Comparison of ENCODE assay signal across 13 mouse cellular contexts in genomic region chr10:20348894-20349293, GRCm38 (mm10). TPM values are rescaled to one million over a fixed set of nuclear protein-coding genes. Genes with fewer than 3 reads are reported as not detected.
DNase-seq lines count a peak whose midpoint lies in the region; ATAC-seq and TF ChIP-seq lines count a peak whose summit lies in the region.
"Had no signal": no experiment of that assay in that cellular context is flagged by ENCODE, and none has a peak within 500 bp of the region (broad histone marks: within the 10 kb centered on the region; RNA-seq: fewer than 3 reads in every experiment).

No protein-coding gene starts in this region.

- H3K4me3 ChIP-seq in kidney, embryonic 15.5 days (replicated peaks), result no peak overlapping the region
- peak overlapping the region; percentile 21 to 75; a peak in 1 of 4 replicates for H3K4me3 ChIP-seq in MEL (ENCODE audit: control insufficient read depth in 1 of 2, insufficient read depth in 1 of 2, low read depth in 2 of 2, low read length in 2 of 2)
- no peak overlapping the region for H3K4me3 ChIP-seq in embryonic facial prominence, embryonic 12.5 days
- peak overlapping the region; percentile 54 for H3K4me3 ChIP-seq in macrophage (ENCODE audit: inconsistent target)

- peaks cover 25% of the 10 kb centered on the region for H3K36me3 ChIP-seq in kidney, embryonic 15.5 days
- H3K36me3 ChIP-seq in MEL (ENCODE audit: control insufficient read depth in 1 of 2, insufficient read depth in 2 of 2, low read length in 2 of 2) (peaks cover 5 to 12% of the 10 kb centered on the region in 2 experiments), macrophage (ENCODE audit: inconsistent target) (peaks cover 13% of the 10 kb centered on the region)
- H3K36me3 ChIP-seq in embryonic facial prominence, embryonic 12.5 days, result peaks cover 21% of the 10 kb centered on the region

- TF ChIP-seq RAD21 in MEL (IDR thresholded peaks at IDR 0.05; ENCODE audit: low read depth, low read length), result no peak

- no peak overlapping the region for H3K27ac ChIP-seq in kidney, embryonic 15.5 days
- H3K27ac ChIP-seq in MEL (ENCODE audit: control insufficient read depth, low read depth, low read length) (no peak overlapping the region), macrophage (peak overlapping the region; percentile 57)
- H3K27ac ChIP-seq in embryonic facial prominence, embryonic 12.5 days, result no peak overlapping the region
- H3K27ac ChIP-seq: neural tube, embryonic 13.5 days had no signal

- no peak for TF ChIP-seq CTCF in MEL (IDR thresholded peaks at IDR 0.05 in 2 of 3, conservative IDR thresholded peaks at IDR 0.05 in 1 of 3; ENCODE audit: control insufficient read depth in 1 of 3, insufficient read depth in 1 of 3, low read depth in 2 of 3, low read length in 3 of 3, poor library complexity in 1 of 3, severe bottlenecking in 1 of 3)

- H3K79me2 ChIP-seq in MEL (ENCODE audit: control insufficient read depth, insufficient read depth, low read length, poor library complexity), result peaks cover 2% of the 10 kb centered on the region
- H3K79me2 ChIP-seq in macrophage (ENCODE audit: inconsistent target), result peaks cover 29% of the 10 kb centered on the region

- no peaks in the 10 kb centered on the region for H3K27me3 ChIP-seq in kidney, embryonic 15.5 days
- H3K27me3 ChIP-seq in MEL (ENCODE audit: control insufficient read depth in 1 of 2, insufficient read depth in 2 of 2, low read length in 2 of 2), result no peaks in the 10 kb centered on the region
- H3K27me3 ChIP-seq in embryonic facial prominence, embryonic 12.5 days, result no peaks in the 10 kb centered on the region
- H3K27me3 ChIP-seq: neural tube, embryonic 13.5 days had no signal

- ATAC-seq in kidney, embryonic 15.5 days (replicated peaks; ENCODE audit: low FRiP score), result no peak
- ATAC-seq in embryonic facial prominence, embryonic 12.5 days (ENCODE audit: insufficient number of reproducible peaks, insufficient read depth, low FRiP score, low TSS enrichment), result no peak

- no peaks in the 10 kb centered on the region for H3K9me3 ChIP-seq in kidney, embryonic 15.5 days (replicated peaks)
- H3K9me3 ChIP-seq in MEL (replicated peaks; ENCODE audit: insufficient read depth, low read length), result no peaks in the 10 kb centered on the region
- no peaks in the 10 kb centered on the region for H3K9me3 ChIP-seq in embryonic facial prominence, embryonic 12.5 days
- H3K9me3 ChIP-seq: neural tube, embryonic 13.5 days had no signal

- no peak for DNase-seq in kidney, postnatal 36 days
- no peak for DNase-seq in MEL (ENCODE audit: low read depth, low spot score)
- DNase-seq in frontal cortex, postnatal 36 days (ENCODE audit: low spot score in 2 of 2), result no peak
- no peak for DNase-seq in adrenal gland, postnatal 36 days
- DNase-seq: adrenal gland, postnatal 10 days; cerebellum, adult 8-10 months; kidney, adult 18-20 months; thymus, postnatal 25 days had no signal

- no peak for TF ChIP-seq POLR2A in MEL (IDR thresholded peaks at IDR 0.05; ENCODE audit: control insufficient read depth in 1 of 2, insufficient read depth in 1 of 2, low read depth in 1 of 2, low read length in 2 of 2, poor library complexity in 1 of 2)

- peak overlapping the region; percentile 84; the same call in 1 of the 2 replicates for H3K4me2 ChIP-seq in kidney, embryonic 15.5 days
- peak overlapping the region; percentile 75; the same call in 1 of the 2 replicates for H3K4me2 ChIP-seq in embryonic facial prominence, embryonic 12.5 days (replicated peaks)

- 93% methylated on average over 2 of the region's 2 CpGs for WGBS in kidney, embryonic 15.5 days
- WGBS in embryonic facial prominence, embryonic 12.5 days, result 92% methylated on average over 2 of the region's 2 CpGs
- 0% methylated on average over 2 of the region's 2 CpGs for WGBS in macrophage (ENCODE audit: missing documents)

- no peak overlapping the region for H3K9ac ChIP-seq in kidney, embryonic 15.5 days
- no peak overlapping the region for H3K9ac ChIP-seq in MEL (ENCODE audit: control insufficient read depth, low read depth, low read length, poor library complexity, severe bottlenecking)
- H3K9ac ChIP-seq in embryonic facial prominence, embryonic 12.5 days, result no peak overlapping the region
- H3K9ac ChIP-seq: neural tube, embryonic 13.5 days had no signal

- H3K4me1 ChIP-seq in kidney, embryonic 15.5 days, result peaks cover 11% of the 10 kb centered on the region
- H3K4me1 ChIP-seq in MEL (ENCODE audit: control insufficient read depth in 1 of 2, insufficient read depth in 2 of 2, low read length in 2 of 2), result peaks cover 3 to 6% of the 10 kb centered on the region in 2 experiments; a peak in 1 of 4 replicates
- H3K4me1 ChIP-seq in embryonic facial prominence, embryonic 12.5 days, result peaks cover 9% of the 10 kb centered on the region; the same call in 1 of the 2 replicates

- TF ChIP-seq EP300 in MEL (IDR thresholded peaks at IDR 0.05; ENCODE audit: low read depth in 1 of 2, low read length in 2 of 2), result no peak

TF ChIP-seq in MEL, 35 proteins besides CTCF, POLR2A, EP300 and RAD21:
- no peak for TF ChIP-seq MYB (IDR thresholded peaks at IDR 0.05; ENCODE audit: low read depth, low read length)
- no peak for TF ChIP-seq KAT2A (conservative IDR thresholded peaks at IDR 0.05; ENCODE audit: low read depth, low read length)
- no peak for TF ChIP-seq TBP (IDR thresholded peaks at IDR 0.05; ENCODE audit: low read depth, low read length)
- no peak for TF ChIP-seq TAL1 (IDR thresholded peaks at IDR 0.05; ENCODE audit: low read length)
- TF ChIP-seq UBTF (IDR thresholded peaks at IDR 0.05; ENCODE audit: borderline replicate concordance, insufficient read depth, low read depth, low read length), result no peak
- TF ChIP-seq ZNF384 (IDR thresholded peaks at IDR 0.05; ENCODE audit: low read depth, low read length), result no peak
- no peak for TF ChIP-seq USF1 (IDR thresholded peaks at IDR 0.05; ENCODE audit: low read depth, low read length)
- TF ChIP-seq ETS1 (IDR thresholded peaks at IDR 0.05; ENCODE audit: low read depth, low read length), result no peak
- no peak for TF ChIP-seq BHLHE40 (IDR thresholded peaks at IDR 0.05; ENCODE audit: borderline replicate concordance, low read depth, low read length)
- no peak for TF ChIP-seq MAZ (IDR thresholded peaks at IDR 0.05; ENCODE audit: low read depth, low read length)
- no peak for TF ChIP-seq JUND (IDR thresholded peaks at IDR 0.05; ENCODE audit: low read depth, low read length)
- no peak for TF ChIP-seq E2F4 (IDR thresholded peaks at IDR 0.05; ENCODE audit: borderline replicate concordance, low read depth, low read length)
- no peak for TF ChIP-seq GABPA (IDR thresholded peaks at IDR 0.05; ENCODE audit: low read depth, low read length)
- TF ChIP-seq CHD2 (IDR thresholded peaks at IDR 0.05; ENCODE audit: low read length), result no peak
- no peak for TF ChIP-seq CHD1 (IDR thresholded peaks at IDR 0.05; ENCODE audit: low read depth, low read length)
- no peak for TF ChIP-seq NELFE (IDR thresholded peaks at IDR 0.05; ENCODE audit: low read depth, low read length)
- no peak for TF ChIP-seq ZKSCAN1 (IDR thresholded peaks at IDR 0.05; ENCODE audit: low read depth, low read length)

RNA-seq across cellular contexts. Expression of gene Mtfr2, which starts 1.3 kb away (rescaled TPM):
- 2.4 and 2.7 TPM in 2 replicates for polyA plus RNA-seq in kidney, embryonic 15.5 days (2015; fragmentation: Nextera tagmentation; extraction: Ambion mirVana)
- total RNA-seq in MEL (2012; rRNA removed), result 10.3 and 10.8 TPM in 2 replicates
- polyA plus RNA-seq in MEL (2012; ENCODE audit: insufficient read depth in 1 of 2, insufficient read length in 2 of 2, low read depth in 1 of 2, low replicate concordance in 2 of 2, missing spikeins in 1 of 2), result 10 to 100 TPM in 1 of 2 experiments, not detected in 1; 17.1 TPM
- polyA plus RNA-seq in embryonic facial prominence, embryonic 12.5 days (2016; fragmentation: Nextera tagmentation; extraction: Ambion mirVana), result 2.3 and 2.7 TPM in 2 replicates
- total RNA-seq in macrophage (2018; cell fraction: chromatin; rRNA removed), result 1 to 10 TPM in 25 of 26 experiments, under 1 TPM in 1; 0.29 to 6.0 (median 1.9) TPM
- 1 to 10 TPM in 18 of 26 experiments, under 1 TPM in 8; 0.61 to 2.1 (median 1.1) TPM for total RNA-seq in macrophage (2018; cell fraction: cytosol; rRNA removed)
- 1 to 10 TPM in 24 of 26 experiments, under 1 TPM in 2; 0.64 to 8.9 (median 2.3) TPM for total RNA-seq in macrophage (2018; cell fraction: nucleus; rRNA removed)
- 0.63 to 5.0 TPM (median 3.3 TPM) in 3 replicates for polyA plus RNA-seq in macrophage (2018)
- 1 to 10 TPM in 1 of 2 experiments, under 1 TPM in 1; 0.66 to 1.4 TPM for total RNA-seq in adrenal gland, postnatal 36 days (2021)
- total RNA-seq: liver, adult 2 months had no signal
- polyA plus RNA-seq: liver, adult 2 months had no signal

RNA-seq across cellular contexts. Expression of gene Bclaf1, which starts 36.6 kb away (rescaled TPM):
- 128 and 134 TPM in 2 replicates for polyA plus RNA-seq in kidney, embryonic 15.5 days (2015; fragmentation: Nextera tagmentation; extraction: Ambion mirVana)
- total RNA-seq in MEL (2012; rRNA removed), result 94.0 and 114 TPM in 2 replicates
- polyA plus RNA-seq in MEL (2012; ENCODE audit: insufficient read depth in 1 of 2, insufficient read length in 2 of 2, low read depth in 1 of 2, low replicate concordance in 2 of 2, missing spikeins in 1 of 2) (100 to 1,000 TPM; 171 to 412 TPM), macrophage (2018) (59.5 to 132 TPM (median 62.5 TPM) in 3 replicates)
- polyA plus RNA-seq in embryonic facial prominence, embryonic 12.5 days (2016; fragmentation: Nextera tagmentation; extraction: Ambion mirVana), result 153 and 156 TPM in 2 replicates
- total RNA-seq in macrophage (2018; cell fraction: chromatin; rRNA removed), result 100 to 1,000 TPM; 253 to 591 (median 482) TPM
- total RNA-seq in macrophage (2018; cell fraction: cytosol; rRNA removed), result 100 to 1,000 TPM in 2 of 26 experiments, 10 to 100 TPM in 24; 38.3 to 108 (median 70.2) TPM
- 100 to 1,000 TPM; 183 to 427 (median 284) TPM for total RNA-seq in macrophage (2018; cell fraction: nucleus; rRNA removed)
- total RNA-seq in adrenal gland, postnatal 36 days (2021), result 100 to 1,000 TPM in 1 of 2 experiments, 10 to 100 TPM in 1; 99.1 to 112 TPM

Comparison
In these comparisons a context has a peak if more than half of its experiments do, and no peak if none do; other contexts are left out.
1. H3K4me3 ChIP-seq: peak in MEL (2 of 2) and macrophage (single experiment); none in kidney, embryonic 15.5 days (single experiment) and embryonic facial prominence, embryonic 12.5 days (single experiment).